Mouse (Mus musculus) liver, postnatal 0 days (tissue): ENCODE measurements around the gene Tmem52b. TPM values are rescaled to one million over a fixed set of nuclear protein-coding genes. Genes with fewer than 3 reads are reported as not detected.

ENCODE experiments used
- ATAC-seq: fragments of 200-750 bp; cut with Nextera tagmentation; 2 replicates; pipeline ENCODE4 v1.8.0; 2017; ENCODE audit warnings: mild to moderate bottlenecking, moderate library complexity
- DNase-seq: peaks from one replicate; pipeline ENCODE4 v3.0.0-alpha.2; 2016
- H3K27ac ChIP-seq: fragments of 300-500 bp; sonication (generic); 2 replicates; pipeline ENCODE4 v1.5.1; 2014; ENCODE audit warnings: antibody characterized with exemption, moderate library complexity, mild to moderate bottlenecking, low read depth
- H3K27me3 ChIP-seq: fragments of 300-500 bp; sonication (generic); 2 replicates; pipeline ENCODE4 v1.6.1; 2014; ENCODE audit warnings: low read length, control low read depth, mixed read lengths; ENCODE audit not compliant: insufficient read depth
- H3K36me3 ChIP-seq: fragments of 300-500 bp; sonication (generic); replicated peaks from 2 replicates; pipeline ENCODE4 v1.6.1; 2014; ENCODE audit warnings: mild to moderate bottlenecking, control low read depth, low read length, moderate library complexity, mixed read lengths; ENCODE audit not compliant: insufficient read depth
- H3K4me1 ChIP-seq: fragments of 300-500 bp; sonication (generic); 2 replicates; pipeline ENCODE4 v1.6.1; 2014; ENCODE audit warnings: antibody characterized with exemption, mild to moderate bottlenecking, control low read depth; ENCODE audit not compliant: insufficient read depth
- H3K4me2 ChIP-seq: fragments of 300-500 bp; sonication (generic); 2 replicates; pipeline ENCODE4 v1.6.1; 2014; ENCODE audit warnings: low read depth, mild to moderate bottlenecking, low read length, moderate library complexity, mixed read lengths
- H3K4me3 ChIP-seq: fragments of 300-500 bp; sonication (generic); 2 replicates; pipeline ENCODE4 v1.5.1; 2014; ENCODE audit warnings: low read depth, low read length
- H3K9ac ChIP-seq: fragments of 300-500 bp; sonication (generic); replicated peaks from 2 replicates; pipeline ENCODE4 v1.6.1; 2014; ENCODE audit warnings: mild to moderate bottlenecking, moderate library complexity
- H3K9me3 ChIP-seq: fragments of 300-500 bp; sonication (generic); 2 replicates; pipeline ENCODE4 v1.6.1; 2016; ENCODE audit warnings: mild to moderate bottlenecking, control low read depth, low read length, mixed read lengths
- CTCF ChIP-seq: sonication (generic); IDR thresholded peaks from 2 replicates; pipeline ENCODE4 v1.5.1; 2016; ENCODE audit warnings: antibody characterized with exemption, low read depth
- EP300 ChIP-seq: IDR thresholded peaks from 2 replicates; pipeline ENCODE4 v1.6.1; 2016; ENCODE audit warnings: antibody characterized with exemption, low read depth, mild to moderate bottlenecking
- WGBS: fragments of 180-500 bp; shearing (Covaris S2); extraction: QIAGEN DNeasy Blood & Tissue Kit; methylation state at CpG from one replicate; pipeline ENCODE4 v1.1.7; 2014; ENCODE audit not compliant: insufficient replicate concordance; 5-methylcytosine and 5-hydroxymethylcytosine counted together
- polyA plus RNA-seq: library from polyadenylated mRNA; unstranded; fragments of >200 nt; fragmentation: Nextera tagmentation; extraction: Ambion mirVana; gene quantifications from 2 replicates; pipeline ENCODE4 v1.2.1, GENCODE M21; 2015

Gene Tmem52b
- polyA plus RNA-seq, 1 experiment from 2014 or later, result not detected

- ATAC-seq, result no peak
- 58% methylated on average over 4 of the region's 4 CpGs for WGBS
- Histone ChIP-seq H3K4me2 (peak overlapping the region; percentile 94), H3K9me3 (no peaks in the 10 kb centered on the region), H3K36me3 (peaks cover 31% of the 10 kb centered on the region), H3K9ac (peak overlapping the region; percentile 93), H3K27ac (no peak overlapping the region), H3K27me3 (no peaks in the 10 kb centered on the region), H3K4me1 (peaks cover 34% of the 10 kb centered on the region), H3K4me3 (peak overlapping the region; percentile 95)
- DNase-seq, result no peak
- no peak for TF ChIP-seq CTCF
- no peak for TF ChIP-seq EP300
Observed at GRCm38 (mm10) chr6:129534627-129535190, 22.4 kb downstream of the Tmem52b start.

GRCm38 (mm10) chr6:129535723-129536122 lies 23.4 kb downstream of the Tmem52b start:
- TF ChIP-seq EP300 (no peak), CTCF (no peak)
- Histone ChIP-seq H3K9ac (peak overlapping the region; percentile 38; the same call in 1 of the 2 replicates), H3K4me1 (peaks cover 32% of the 10 kb centered on the region), H3K4me2 (peak overlapping the region; percentile 94), H3K36me3 (peaks cover 41% of the 10 kb centered on the region), H3K9me3 (no peaks in the 10 kb centered on the region), H3K27ac (0 out of 2 replicates have a peak overlapping the region, but pooled peaks have one; percentile 12), H3K4me3 (peak overlapping the region; percentile 95; the same call in 1 of the 2 replicates), H3K27me3 (no peaks in the 10 kb centered on the region)
- DNase-seq (no peak), ATAC-seq (no peak)
- WGBS, result 33% methylated on average over 4 of the region's 4 CpGs

GRCm38 (mm10) chr6:129538555-129538954 lies 26.2 kb downstream of the Tmem52b start:
- no peak overlapping the region for H3K4me2 ChIP-seq
- no peaks in the 10 kb centered on the region for H3K9me3 ChIP-seq
- no peak overlapping the region for H3K9ac ChIP-seq
- DNase-seq (no peak), ATAC-seq (no peak)
- TF ChIP-seq EP300 (no peak), CTCF (no peak)
- H3K27ac ChIP-seq, result no peak overlapping the region
- H3K4me1 ChIP-seq, result peaks cover 28% of the 10 kb centered on the region
- H3K4me3 ChIP-seq, result no peak overlapping the region
- no peaks in the 10 kb centered on the region for H3K27me3 ChIP-seq
- WGBS, result 83% methylated on average over 6 of the region's 6 CpGs
- peaks cover 55% of the 10 kb centered on the region for H3K36me3 ChIP-seq

- H3K4me3 ChIP-seq, result no peak overlapping the region
- no peak overlapping the region for H3K9ac ChIP-seq
- no peaks in the 10 kb centered on the region for H3K27me3 ChIP-seq
- TF ChIP-seq EP300, result no peak
- no peak for TF ChIP-seq CTCF
- no peak overlapping the region for H3K4me2 ChIP-seq
- peaks cover 48% of the 10 kb centered on the region for H3K36me3 ChIP-seq
- no peak overlapping the region for H3K27ac ChIP-seq
- ATAC-seq, result no peak
- no peaks in the 10 kb centered on the region for H3K9me3 ChIP-seq
- DNase-seq, result no peak
- 85% methylated on average over 9 of the region's 9 CpGs for WGBS
- peaks cover 2% of the 10 kb centered on the region for H3K4me1 ChIP-seq
Observed at GRCm38 (mm10) chr6:129541931-129542330, 29.6 kb downstream of the Tmem52b start.

- TF ChIP-seq CTCF, result no peak
- no peak for TF ChIP-seq EP300
- Histone ChIP-seq H3K27me3 (no peaks in the 10 kb centered on the region), H3K4me3 (no peak overlapping the region), H3K9ac (no peak overlapping the region), H3K4me1 (no peaks in the 10 kb centered on the region; the same call in 1 of the 2 replicates), H3K9me3 (no peaks in the 10 kb centered on the region), H3K27ac (no peak overlapping the region), H3K4me2 (no peak overlapping the region), H3K36me3 (peaks cover 44% of the 10 kb centered on the region)
- WGBS, result 81% methylated on average over 3 of the region's 3 CpGs
- ATAC-seq (no peak), DNase-seq (no peak)
Observed at GRCm38 (mm10) chr6:129542540-129542939, 30.2 kb downstream of the Tmem52b start.

GRCm38 (mm10) chr6:129543709-129544606 lies 31.6 kb downstream of the Tmem52b start:
- Histone ChIP-seq H3K9me3 (no peaks in the 10 kb centered on the region), H3K36me3 (peaks cover 31% of the 10 kb centered on the region), H3K4me2 (no peak overlapping the region), H3K27me3 (no peaks in the 10 kb centered on the region), H3K4me3 (no peak overlapping the region), H3K9ac (no peak overlapping the region), H3K27ac (no peak overlapping the region), H3K4me1 (no peaks in the 10 kb centered on the region)
- 72% methylated on average over 6 of the region's 6 CpGs for WGBS
- TF ChIP-seq EP300 (no peak), CTCF (peak; percentile 92)
- peak; percentile 68 for ATAC-seq
- DNase-seq, result peak; percentile 71
